Mouse (Mus musculus): Measurements from ENCODE around the gene Eme1.
A peak's percentile ranks its signal among the peaks of the same experiment; 100 is the strongest.

Eme1 gene

DNA sequence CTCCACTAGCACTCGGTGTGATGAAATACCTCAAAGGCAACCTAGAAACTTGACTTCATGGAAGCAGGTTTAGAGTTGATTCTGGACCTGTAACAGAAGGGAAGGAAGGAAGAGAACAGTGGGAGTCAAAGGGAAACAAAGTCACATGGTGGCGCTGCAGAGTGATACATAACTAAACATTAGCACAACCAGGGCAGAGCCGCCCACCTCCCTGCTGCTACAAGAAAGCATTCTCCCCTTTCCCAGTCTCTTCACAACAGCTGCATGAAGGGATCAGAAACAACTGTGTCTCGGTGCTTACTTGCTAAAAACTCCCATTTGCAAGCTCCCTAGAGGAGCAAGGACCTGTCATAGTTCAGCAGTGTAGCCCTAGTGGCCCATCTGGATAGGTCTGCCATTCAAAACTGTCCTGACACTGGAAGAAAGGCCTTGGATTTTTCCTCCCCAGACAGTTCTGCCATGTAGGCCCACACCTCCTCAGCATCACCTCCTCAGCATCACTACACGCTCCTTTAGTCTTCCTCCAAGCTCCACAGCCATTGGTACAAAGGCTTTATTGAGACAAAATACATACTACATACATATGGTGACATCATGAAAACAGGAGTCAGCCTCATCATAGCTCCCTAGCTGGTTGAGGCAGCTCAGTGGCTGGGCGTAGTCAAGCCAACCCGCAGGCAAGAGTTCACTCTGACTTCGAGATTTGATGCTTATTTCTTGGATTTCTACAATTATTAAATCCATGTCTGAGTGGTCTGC, 9.1 kb downstream of the Eme1 start:
- no peak for DNase-seq

GRCm38 (mm10) chr11:94634431-94634830, 19.3 kb downstream of the Eme1 start:
- no peak for DNase-seq

- DNase-seq: no peak
Observed at GRCm38 (mm10) chr11:94632988-94633387, 20.8 kb downstream of the Eme1 start.

DNA sequence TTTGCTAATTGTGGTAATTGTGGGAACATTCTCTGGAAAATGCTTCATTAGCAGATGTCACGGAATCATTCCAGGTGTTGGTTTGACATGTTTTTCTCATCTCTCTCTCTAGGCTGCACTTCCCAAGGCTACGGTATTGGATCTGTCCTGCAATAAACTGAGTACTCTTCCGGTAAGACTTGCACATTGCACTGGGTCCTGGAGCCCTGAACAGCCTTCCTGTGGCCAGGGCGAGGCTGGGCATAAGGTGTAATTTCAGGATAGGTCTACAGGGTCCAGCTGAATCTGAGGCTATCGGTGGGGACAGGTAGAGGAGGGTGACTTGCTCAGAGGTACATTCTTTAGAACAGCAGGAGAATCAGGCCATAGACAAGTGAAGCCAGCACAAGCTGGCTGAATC, 21.8 kb downstream of the Eme1 start:
- DNase-seq: no peak

DNA sequence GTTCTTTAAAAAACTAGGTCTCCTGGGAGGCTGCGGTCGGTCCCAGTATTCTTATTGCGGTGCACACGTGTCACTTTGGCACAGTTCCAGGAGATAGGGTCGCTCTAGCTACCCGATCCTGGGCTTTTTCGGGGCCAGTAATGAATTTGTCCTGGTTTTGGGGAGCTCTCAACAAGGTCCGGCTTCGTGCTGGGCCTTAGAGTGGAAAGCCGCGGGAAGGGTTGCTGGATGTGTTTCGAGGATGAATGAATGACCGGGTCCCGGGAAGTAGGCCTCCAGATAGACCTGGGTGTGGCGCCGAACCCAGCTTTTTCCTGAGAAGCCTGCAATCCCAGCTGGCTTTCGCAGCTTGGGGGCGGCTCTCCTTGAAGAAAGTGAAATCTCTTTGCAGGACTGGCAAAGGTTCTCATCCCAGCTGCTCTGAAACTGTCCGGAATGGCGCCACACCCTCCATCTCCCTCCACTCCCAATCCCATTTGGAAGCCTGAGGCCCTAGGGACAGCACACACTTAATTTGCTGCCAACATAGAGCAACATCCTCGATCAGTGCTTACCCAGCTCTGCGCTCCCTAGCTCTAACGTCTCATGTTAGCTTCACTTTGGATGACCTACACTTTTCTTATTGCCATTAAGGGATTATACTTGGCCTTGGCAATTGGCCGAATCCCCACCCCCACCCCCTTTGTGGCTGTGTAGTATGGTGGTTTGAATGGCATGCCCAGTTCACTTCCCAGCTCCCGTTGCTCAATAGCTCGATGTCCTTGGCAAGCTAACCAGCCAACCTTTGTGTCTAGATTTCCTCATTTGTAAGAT, 23.4 kb downstream of the Eme1 start:
- DNase-seq: peak; percentile 21

DNA sequence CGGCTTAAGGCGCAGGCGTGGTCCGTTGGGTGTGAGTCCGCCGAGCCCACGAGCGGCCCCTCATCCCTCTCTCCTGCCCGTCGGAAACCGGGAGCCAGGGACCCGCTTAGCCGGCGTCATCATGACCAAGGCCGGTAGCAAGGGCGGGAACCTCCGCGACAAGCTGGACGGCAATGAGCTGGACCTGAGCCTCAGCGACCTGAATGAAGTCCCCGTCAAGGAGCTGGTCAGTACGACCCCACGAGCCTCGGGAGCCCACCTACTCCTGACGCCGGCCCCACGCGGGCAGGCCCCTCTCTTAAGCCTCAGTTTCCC, 23.9 kb downstream of the Eme1 start:
- no peak for DNase-seq

- DNase-seq: peak; percentile 96
Observed at GRCm38 (mm10) chr11:94629199-94629883, 24.4 kb downstream of the Eme1 start, which contains the start of gene Lrrc59. Lrrc59 (plus strand) TSS chr11:94629767.

DNA sequence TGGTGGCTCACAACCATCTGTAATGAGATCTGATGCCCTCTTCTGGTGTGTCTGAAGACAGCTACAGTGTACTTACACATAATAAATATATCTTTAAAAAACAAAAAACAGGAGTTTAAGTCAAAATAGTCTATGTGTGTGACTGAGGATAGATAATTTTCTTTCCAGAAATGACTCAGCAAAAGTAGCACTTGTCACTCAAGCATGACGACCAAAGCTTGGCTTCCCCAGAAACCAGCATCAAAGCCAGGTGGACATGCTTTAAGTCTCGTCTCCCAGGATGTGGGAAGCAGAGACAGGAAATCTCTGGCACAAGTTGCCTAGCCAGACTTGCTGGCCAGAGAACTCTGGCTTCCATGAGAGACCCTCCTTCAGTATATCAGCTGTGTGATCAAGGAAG, 31.6 kb downstream of the Eme1 start:
- no peak for DNase-seq

DNA sequence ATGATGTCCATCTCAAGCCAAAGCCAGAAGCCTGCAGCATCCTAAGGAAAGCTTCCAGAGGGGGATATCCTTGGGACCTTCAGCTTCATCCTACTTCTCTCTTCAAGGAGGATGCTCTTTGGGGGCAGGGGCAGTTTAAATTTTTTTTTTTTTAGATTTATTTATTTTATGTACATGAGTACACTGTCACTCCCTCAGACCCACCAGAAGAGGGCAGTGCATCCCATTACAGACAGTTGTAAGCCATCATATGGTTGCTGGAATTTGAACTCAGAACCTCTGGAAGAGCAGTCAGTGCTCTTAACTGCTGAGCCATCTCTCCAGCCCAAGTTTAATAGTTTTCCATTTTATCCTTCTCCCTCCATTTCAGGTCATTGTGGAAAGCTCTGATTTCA, 32.3 kb downstream of the Eme1 start:
- no peak for DNase-seq

DNA sequence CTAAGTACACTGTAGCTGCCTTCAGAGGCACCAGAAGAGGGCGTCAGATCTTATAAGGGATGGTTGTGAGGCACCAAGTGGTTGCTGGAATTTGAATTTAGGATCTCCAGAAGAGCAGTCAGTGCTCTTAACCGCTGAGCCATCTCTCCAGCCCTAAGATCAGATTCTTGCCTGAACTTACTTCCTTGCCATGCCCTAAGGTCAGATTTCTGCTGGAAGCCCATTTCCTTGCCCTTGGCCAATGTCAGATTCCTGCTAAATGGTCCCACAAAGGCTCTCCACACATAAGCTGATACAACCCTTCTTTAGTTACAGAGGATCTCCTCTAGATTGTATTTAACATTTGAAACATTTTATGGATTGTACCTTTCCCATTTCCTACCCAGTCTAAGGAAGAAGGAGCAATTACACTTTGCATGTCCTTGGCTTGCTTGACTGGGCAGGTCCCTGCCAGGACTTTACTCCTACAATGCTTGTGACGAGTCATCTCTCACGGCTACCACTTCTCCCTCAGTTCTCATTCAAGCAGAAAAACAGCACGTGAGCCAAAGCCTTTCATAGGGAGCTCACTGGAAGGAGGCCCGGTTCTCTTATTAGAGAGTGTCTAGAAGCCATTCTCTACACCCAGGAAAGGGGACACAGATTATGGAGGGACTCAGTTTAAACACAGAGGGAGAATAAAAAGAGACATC, 32.9 kb downstream of the Eme1 start:
- no peak for DNase-seq

DNA sequence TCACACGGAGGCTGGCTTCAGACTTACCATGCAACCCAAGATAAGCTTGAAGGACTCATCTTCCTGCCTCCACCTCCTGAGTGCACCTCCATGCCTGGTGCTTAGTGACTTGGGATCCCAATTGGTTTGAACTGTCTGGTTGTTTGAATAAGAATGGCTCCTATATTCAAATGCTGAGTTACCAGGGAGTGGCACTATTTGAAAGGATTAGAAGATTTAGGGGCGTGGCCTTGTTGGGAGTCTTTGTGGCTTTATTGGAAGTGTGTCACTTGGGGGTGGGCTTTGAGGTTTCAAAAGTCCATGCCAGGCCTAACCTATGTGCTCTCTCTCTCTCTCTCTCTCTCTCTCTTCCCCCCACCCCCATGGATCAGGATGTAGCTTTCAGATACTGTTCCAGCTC, 36.1 kb downstream of the Eme1 start:
- DNase-seq: no peak

DNA sequence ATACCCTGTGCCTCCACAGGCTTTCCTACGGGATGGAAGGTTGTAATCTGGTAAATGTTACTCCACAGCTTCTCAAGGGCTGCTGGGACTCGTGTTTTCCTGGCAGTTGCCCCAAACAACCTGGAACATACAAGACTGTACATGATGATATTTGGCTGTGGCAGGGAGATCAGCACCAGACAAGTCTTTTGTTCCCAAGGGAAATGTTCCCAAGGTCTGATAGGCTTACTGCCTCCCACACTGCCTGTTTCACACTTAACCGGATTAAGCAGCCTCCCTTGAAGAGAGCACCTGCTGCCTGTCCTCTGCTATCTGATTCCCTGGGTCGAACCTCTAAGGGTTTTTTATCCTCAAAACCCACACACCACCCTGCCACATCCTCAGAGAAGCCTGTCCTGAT, 38.3 kb downstream of the Eme1 start:
- no peak for DNase-seq

- no peak for DNase-seq
Observed at GRCm38 (mm10) chr11:94614603-94615002, 39.2 kb downstream of the Eme1 start.

- no peak for DNase-seq
Observed at GRCm38 (mm10) chr11:94610744-94611740, 42.7 kb downstream of the Eme1 start.

- no peak for DNase-seq
Observed at GRCm38 (mm10) chr11:94602356-94602955, 51.3 kb downstream of the Eme1 start.

DNA sequence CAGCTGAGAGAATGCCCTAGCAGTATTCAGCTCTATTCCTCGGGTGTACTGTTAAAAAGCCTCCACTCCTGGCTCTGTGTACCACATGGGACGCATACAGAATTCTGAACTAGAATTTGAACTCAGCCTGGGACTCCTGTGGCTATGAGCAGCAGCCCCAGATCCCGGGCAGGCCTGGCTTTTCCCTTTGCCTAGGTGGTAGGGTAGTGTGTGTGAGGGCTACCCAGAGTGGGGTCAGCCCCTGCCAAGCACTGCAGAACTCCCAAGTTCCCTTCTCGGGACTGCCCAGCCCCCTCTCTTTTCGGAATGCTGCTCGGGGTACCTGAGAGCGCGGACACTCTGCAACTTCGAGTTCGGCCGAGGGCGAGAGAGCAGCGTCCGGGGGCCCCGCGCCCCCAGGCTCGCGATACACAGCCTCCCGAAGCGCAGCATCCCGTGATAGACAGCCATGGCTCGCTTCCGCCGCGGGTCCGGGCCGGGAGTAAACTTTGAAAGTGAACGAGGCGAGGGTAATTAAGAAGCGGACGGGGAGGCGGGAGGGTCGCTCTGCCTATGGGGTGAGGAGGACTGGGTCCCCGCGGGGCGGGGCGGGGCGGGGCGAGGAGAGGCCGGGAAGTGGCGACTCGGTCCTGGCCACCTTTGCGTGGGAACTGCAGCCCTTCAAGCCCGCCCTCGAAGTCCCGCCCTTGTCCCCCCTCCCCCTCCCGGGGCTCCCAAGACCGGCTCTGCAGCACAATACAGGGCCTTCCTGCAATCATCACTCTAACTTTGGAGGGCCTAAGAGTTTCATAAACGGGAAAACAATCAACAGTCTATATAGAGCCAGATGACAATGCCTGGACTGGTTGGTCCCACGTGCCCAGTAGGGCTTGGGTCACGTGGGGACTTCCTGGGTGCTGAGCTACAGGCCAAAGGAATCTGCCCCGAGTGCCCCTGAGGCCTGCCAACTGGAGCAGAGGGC, 52.2 kb downstream of the Eme1 start, which contains the start of gene Acsf2:
TSS of gene Acsf2 (minus strand) at position 551 of the 961 bp plus-strand sequence.
- DNase-seq: peak; percentile 77

GRCm38 (mm10) chr11:94600447-94600846, 53.3 kb downstream of the Eme1 start:
- no peak for DNase-seq

DNA sequence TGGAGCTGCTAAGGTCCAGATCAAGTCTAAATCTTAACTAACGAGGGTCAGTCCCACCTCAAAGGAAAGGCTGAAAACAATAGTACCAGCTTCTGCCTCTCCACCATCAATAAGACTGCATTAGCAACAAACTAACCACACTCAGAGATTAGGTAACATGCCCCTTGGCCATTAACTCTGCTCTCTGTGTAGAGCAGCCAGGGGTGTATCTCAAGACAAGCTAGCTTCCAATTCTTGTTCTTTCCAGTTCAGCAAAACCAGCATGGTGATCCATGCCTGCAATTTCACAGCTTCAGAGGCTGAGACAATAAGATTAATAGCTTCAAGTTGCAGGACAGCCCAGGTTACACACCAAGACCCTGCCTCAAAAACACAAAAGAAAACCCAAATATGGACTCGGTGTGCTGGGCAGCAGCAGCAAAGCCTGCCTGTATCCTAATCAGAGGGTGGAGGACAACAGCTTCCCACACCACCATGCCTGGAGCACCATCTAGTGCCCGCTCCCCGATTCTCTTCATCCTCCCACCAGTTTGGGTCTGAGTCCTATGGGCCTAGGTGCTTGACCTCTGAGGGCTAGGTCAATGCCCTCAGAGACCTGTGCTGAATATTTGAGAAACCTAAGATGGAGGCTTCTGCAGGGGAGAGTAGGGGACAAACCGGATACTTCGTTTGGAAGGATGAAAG, 55.2 kb downstream of the Eme1 start:
- DNase-seq: no peak

DNA sequence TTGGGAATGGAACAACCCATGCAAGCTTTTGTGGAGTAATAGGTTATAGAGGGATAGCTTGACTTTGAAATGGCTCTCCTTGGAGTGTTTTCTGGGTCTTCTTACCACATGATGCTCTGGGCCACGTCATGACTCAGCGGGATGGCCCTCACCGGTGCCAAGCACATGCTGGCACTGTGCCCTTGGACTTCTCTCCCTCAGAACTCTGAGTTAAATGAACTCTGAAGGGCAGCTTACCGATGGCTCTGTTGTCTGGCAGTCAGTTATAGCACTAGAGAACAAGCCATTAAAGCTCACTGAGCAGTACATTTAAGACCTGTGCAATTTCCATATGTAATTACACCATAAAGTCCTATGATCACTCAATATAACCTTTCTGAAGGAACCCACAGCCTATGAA, 56.4 kb downstream of the Eme1 start:
- no peak for DNase-seq
